11 mouse cellular contexts compared by ENCODE assay signal in genomic region chr14:27058535-27059223, GRCm38 (mm10). TPM values are rescaled to one million over a fixed set of nuclear protein-coding genes. Genes with fewer than 3 reads are reported as not detected.
DNase-seq lines count a peak whose midpoint lies in the region; ATAC-seq lines count a peak whose summit lies in the region.
"Had no signal": no experiment of that assay in that cellular context is flagged by ENCODE, and none has a peak within 500 bp of the region (broad histone marks: within the 10 kb centered on the region; RNA-seq: fewer than 3 reads in every experiment).

No protein-coding gene starts in this region.

- no peak for ATAC-seq in forebrain, embryonic 12.5 days (ENCODE audit: low FRiP score)
- peak; percentile 55 for ATAC-seq in kidney, embryonic 15.5 days (replicated peaks; ENCODE audit: low FRiP score)
- peak; percentile 47; the same call in 1 of the 2 replicates for ATAC-seq in intestine, embryonic 16.5 days
- ATAC-seq in liver, embryonic 11.5 days (replicated peaks; ENCODE audit: low FRiP score) = no peak
- ATAC-seq: hindbrain, embryonic 16.5 days had no signal

- H3K9ac ChIP-seq in forebrain, embryonic 12.5 days = no peak overlapping the region
- no peak overlapping the region for H3K9ac ChIP-seq in kidney, embryonic 15.5 days
- H3K9ac ChIP-seq in intestine, embryonic 16.5 days (ENCODE audit: low read depth, low read length) = no peak overlapping the region
- H3K9ac ChIP-seq in liver, embryonic 11.5 days (ENCODE audit: low read depth, low read length) = no peak overlapping the region

- WGBS in forebrain, embryonic 10.5 days = 48% methylated on average over 13 of the region's 13 CpGs
- 51% methylated on average over 13 of the region's 13 CpGs for WGBS in forebrain, embryonic 12.5 days
- 11% methylated on average over 13 of the region's 13 CpGs for WGBS in kidney, embryonic 15.5 days
- WGBS in intestine, embryonic 16.5 days = 18% methylated on average over 13 of the region's 13 CpGs
- 22% methylated on average over 13 of the region's 13 CpGs for WGBS in liver, embryonic 11.5 days

- no peak overlapping the region for H3K4me2 ChIP-seq in forebrain, embryonic 12.5 days
- H3K4me2 ChIP-seq in kidney, embryonic 15.5 days = peak overlapping the region; percentile 29
- no peak overlapping the region for H3K4me2 ChIP-seq in intestine, embryonic 16.5 days (ENCODE audit: low read depth, low read length)
- no peak overlapping the region; the same call in 1 of the 2 replicates for H3K4me2 ChIP-seq in liver, embryonic 11.5 days

- peaks cover 68% of the 10 kb centered on the region for H3K4me1 ChIP-seq in forebrain, embryonic 10.5 days
- H3K4me1 ChIP-seq in forebrain, embryonic 12.5 days = peaks cover 12% of the 10 kb centered on the region; the same call in 1 of the 2 replicates
- H3K4me1 ChIP-seq in kidney, embryonic 15.5 days = peaks cover 48% of the 10 kb centered on the region
- H3K4me1 ChIP-seq in intestine, embryonic 16.5 days (ENCODE audit: control insufficient read depth, insufficient read depth, low read length) = peaks cover 15% of the 10 kb centered on the region
- H3K4me1 ChIP-seq in liver, embryonic 11.5 days (replicated peaks; ENCODE audit: control insufficient read depth, insufficient read depth, low read length) = peaks cover 5% of the 10 kb centered on the region

- peak overlapping the region; percentile 30 for H3K27ac ChIP-seq in forebrain, embryonic 10.5 days
- no peak overlapping the region for H3K27ac ChIP-seq in forebrain, embryonic 12.5 days
- H3K27ac ChIP-seq in kidney, embryonic 15.5 days = peak overlapping the region; percentile 28; the same call in 1 of the 2 replicates
- peak overlapping the region; percentile 10; the same call in 1 of the 2 replicates for H3K27ac ChIP-seq in intestine, embryonic 16.5 days (ENCODE audit: low read length)
- no peak overlapping the region for H3K27ac ChIP-seq in liver, embryonic 11.5 days (ENCODE audit: low read depth, low read length)
- H3K27ac ChIP-seq: macrophage had no signal

- H3K9me3 ChIP-seq in forebrain, embryonic 10.5 days = 0 out of 2 replicates have a peak, but pooled peaks cover 3% of the 10 kb centered on the region
- H3K9me3 ChIP-seq in forebrain, embryonic 12.5 days = no peaks in the 10 kb centered on the region
- no peaks in the 10 kb centered on the region for H3K9me3 ChIP-seq in kidney, embryonic 15.5 days (replicated peaks)
- H3K9me3 ChIP-seq in intestine, embryonic 16.5 days (ENCODE audit: control insufficient read depth, low read length) = no peaks in the 10 kb centered on the region
- H3K9me3 ChIP-seq in liver, embryonic 11.5 days (ENCODE audit: control insufficient read depth, low read length) = no peaks in the 10 kb centered on the region

- H3K27me3 ChIP-seq in forebrain, embryonic 10.5 days (ENCODE audit: poor library complexity, severe bottlenecking) = peaks cover 17% of the 10 kb centered on the region; the same call in 1 of the 2 replicates
- 0 out of 2 replicates have a peak, but pooled peaks cover 5% of the 10 kb centered on the region for H3K27me3 ChIP-seq in forebrain, embryonic 12.5 days
- no peaks in the 10 kb centered on the region for H3K27me3 ChIP-seq in kidney, embryonic 15.5 days
- no peaks in the 10 kb centered on the region for H3K27me3 ChIP-seq in intestine, embryonic 16.5 days (replicated peaks; ENCODE audit: control insufficient read depth, insufficient read depth, low read length)
- H3K27me3 ChIP-seq in liver, embryonic 11.5 days (replicated peaks; ENCODE audit: control insufficient read depth, insufficient read depth, low read length) = 0 out of 2 replicates have a peak, but pooled peaks cover 12% of the 10 kb centered on the region

- peaks cover 19% of the 10 kb centered on the region for H3K36me3 ChIP-seq in forebrain, embryonic 10.5 days (replicated peaks)
- no peaks in the 10 kb centered on the region for H3K36me3 ChIP-seq in forebrain, embryonic 12.5 days (replicated peaks)
- H3K36me3 ChIP-seq in kidney, embryonic 15.5 days = no peaks in the 10 kb centered on the region
- H3K36me3 ChIP-seq in intestine, embryonic 16.5 days (ENCODE audit: control insufficient read depth, insufficient read depth, low read length) = no peaks in the 10 kb centered on the region
- H3K36me3 ChIP-seq in liver, embryonic 11.5 days (ENCODE audit: control insufficient read depth, insufficient read depth, low read length) = no peaks in the 10 kb centered on the region

- DNase-seq in forebrain, embryonic 10.5 days (ENCODE audit: extremely low spot score, low spot score) = no peak
- no peak for DNase-seq in kidney, adult 11 months
- DNase-seq in mesoderm, embryonic 11.5 days (ENCODE audit: low read depth, low spot score) = peak; percentile 71
- no peak for DNase-seq in liver, embryonic 11.5 days (ENCODE audit: low spot score)
- no peak for DNase-seq in cerebellum, adult 18-20 months

- no peak overlapping the region for H3K4me3 ChIP-seq in forebrain, embryonic 10.5 days
- H3K4me3 ChIP-seq in forebrain, embryonic 12.5 days (replicated peaks) = no peak overlapping the region
- H3K4me3 ChIP-seq in kidney, embryonic 15.5 days (replicated peaks) = no peak overlapping the region
- H3K4me3 ChIP-seq in intestine, embryonic 16.5 days (ENCODE audit: low read length) = no peak overlapping the region
- no peak overlapping the region for H3K4me3 ChIP-seq in liver, embryonic 11.5 days (ENCODE audit: low read depth, low read length)
- H3K4me3 ChIP-seq: myocyte had no signal

RNA-seq across cellular contexts. Expression of gene Il17rd, which starts 19.9 kb away (rescaled TPM):
- polyA plus RNA-seq in forebrain, embryonic 10.5 days (2016; fragmentation: Nextera tagmentation; extraction: Ambion mirVana) = 7.4 and 9.6 TPM in 2 replicates
- polyA plus RNA-seq in forebrain, embryonic 12.5 days (2016; fragmentation: Nextera tagmentation; extraction: Ambion mirVana) = 5.1 and 5.4 TPM in 2 replicates
- 5.9 and 6.2 TPM in 2 replicates for polyA plus RNA-seq in kidney, embryonic 15.5 days (2015; fragmentation: Nextera tagmentation; extraction: Ambion mirVana)
- polyA plus RNA-seq in intestine, embryonic 16.5 days (2015; fragmentation: Nextera tagmentation; extraction: Ambion mirVana) = 1.4 and 1.5 TPM in 2 replicates
- 0.69 and 0.80 TPM in 2 replicates for polyA plus RNA-seq in liver, embryonic 11.5 days (2014; fragmentation: Nextera tagmentation; extraction: Ambion mirVana)

RNA-seq across cellular contexts. Expression of gene Arhgef3, which starts 56.0 kb away (rescaled TPM):
- 1.6 and 2.4 TPM in 2 replicates for polyA plus RNA-seq in forebrain, embryonic 10.5 days (2016; fragmentation: Nextera tagmentation; extraction: Ambion mirVana)
- 1.8 and 2.4 TPM in 2 replicates for polyA plus RNA-seq in forebrain, embryonic 12.5 days (2016; fragmentation: Nextera tagmentation; extraction: Ambion mirVana)
- 15.3 and 17.2 TPM in 2 replicates for polyA plus RNA-seq in kidney, embryonic 15.5 days (2015; fragmentation: Nextera tagmentation; extraction: Ambion mirVana)
- 12.0 and 13.0 TPM in 2 replicates for polyA plus RNA-seq in intestine, embryonic 16.5 days (2015; fragmentation: Nextera tagmentation; extraction: Ambion mirVana)
- polyA plus RNA-seq in liver, embryonic 11.5 days (2014; fragmentation: Nextera tagmentation; extraction: Ambion mirVana) = 6.4 and 6.8 TPM in 2 replicates

Comparison
In these comparisons a context has a peak if more than half of its experiments do, and no peak if none do; other contexts are left out.
1. H3K27ac ChIP-seq: peak in forebrain, embryonic 10.5 days (single experiment), kidney, embryonic 15.5 days (single experiment) and intestine, embryonic 16.5 days (single experiment); none in forebrain, embryonic 12.5 days (single experiment) and liver, embryonic 11.5 days (single experiment).
2. ATAC-seq: peak in kidney, embryonic 15.5 days (single experiment) and intestine, embryonic 16.5 days (single experiment); none in forebrain, embryonic 12.5 days (single experiment) and liver, embryonic 11.5 days (single experiment).